Mouse (Mus musculus): ENCODE measurements around the gene Ccr1l1. TPM values are rescaled to one million over a fixed set of nuclear protein-coding genes. Genes with fewer than 3 reads are reported as not detected.

Gene Ccr1l1
- not detected in 2 replicates for polyA plus RNA-seq (2016; fragmentation: Nextera tagmentation; extraction: Ambion mirVana)

DNA sequence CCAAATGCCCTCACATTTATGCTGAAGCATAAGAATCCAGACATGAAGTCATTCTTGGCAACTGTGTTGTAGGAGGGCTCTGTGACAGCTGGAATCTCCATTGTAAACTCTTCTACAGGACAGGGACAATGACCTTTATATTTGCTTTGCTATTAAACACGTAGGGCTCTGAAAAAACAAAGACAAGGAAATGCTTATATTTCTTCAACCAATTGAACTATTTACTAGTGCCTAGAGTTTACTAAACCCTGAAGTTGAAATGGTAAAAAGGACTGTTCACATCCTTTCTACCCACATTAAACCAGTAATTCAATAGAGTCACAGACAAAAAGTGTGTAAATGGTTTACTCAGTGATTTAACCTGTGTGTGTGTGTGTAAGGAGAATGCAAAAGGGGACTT is at the start of gene Ccr1l1:
TSS of gene Ccr1l1 (minus strand) at position 101 of the 400 bp plus-strand sequence.
- ATAC-seq (ENCODE audit: insufficient number of reproducible peaks, insufficient read depth, low FRiP score, low TSS enrichment, low read depth): no peak
- Histone ChIP-seq H3K4me3 (replicated peaks) (no peak within 1 kb of the TSS), H3K4me1 (replicated peaks) (no peaks in the 10 kb centered on the region), H3K36me3 (no peaks in the 10 kb centered on the region), H3K4me2 (no peak within 1 kb of the TSS), H3K9me3 (no peaks in the 10 kb centered on the region), H3K27ac (no peak within 1 kb of the TSS), H3K9ac (replicated peaks) (no peak within 1 kb of the TSS), H3K27me3 (no peaks in the 10 kb centered on the region)
- 83% methylated on average over 1 of the region's 1 CpGs for WGBS

DNA sequence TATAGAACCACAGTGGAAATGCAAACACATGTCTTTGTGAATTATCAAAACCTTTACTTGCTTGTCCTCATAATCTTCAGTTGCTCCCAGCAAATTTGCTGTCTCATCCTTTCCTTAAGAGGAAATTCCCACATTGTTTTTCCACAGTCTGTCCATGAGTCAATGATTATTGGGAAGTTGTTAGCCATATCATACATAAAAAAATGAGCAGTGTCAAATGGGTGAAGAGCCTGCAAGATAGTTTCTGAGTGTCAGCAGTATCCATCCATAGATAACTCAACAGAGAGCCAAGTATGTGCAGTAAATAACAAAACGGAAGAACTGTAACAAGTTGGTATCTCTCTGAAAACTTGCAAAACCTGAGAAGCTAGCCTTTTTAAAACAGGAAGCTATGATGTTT is 43.5 kb upstream of the Ccr1l1 start, which contains the start of gene Ccr3:
TSS of gene Ccr3 (plus strand) at position 301 of the 400 bp plus-strand sequence.
- H3K4me2 ChIP-seq: no peak within 1 kb of the TSS
- no peak within 1 kb of the TSS for H3K9ac ChIP-seq (replicated peaks)
- no peaks in the 10 kb centered on the region for H3K36me3 ChIP-seq
- no peaks in the 10 kb centered on the region for H3K4me1 ChIP-seq (replicated peaks)
- no peak within 1 kb of the TSS for H3K4me3 ChIP-seq (replicated peaks)
- H3K27ac ChIP-seq: no peak within 1 kb of the TSS
- no peaks in the 10 kb centered on the region for H3K9me3 ChIP-seq
- no peaks in the 10 kb centered on the region for H3K27me3 ChIP-seq
- 84% methylated on average over 1 of the region's 1 CpGs for WGBS
- no peak for ATAC-seq (ENCODE audit: insufficient number of reproducible peaks, insufficient read depth, low FRiP score, low TSS enrichment, low read depth)

GRCm38 (mm10) chr9:124019887-124020286 is 41.7 kb upstream of the Ccr1l1 start:
- no peak for ATAC-seq (ENCODE audit: insufficient number of reproducible peaks, insufficient read depth, low FRiP score, low TSS enrichment, low read depth)
- Histone ChIP-seq H3K27ac (no peak overlapping the region), H3K9me3 (no peaks in the 10 kb centered on the region), H3K27me3 (no peaks in the 10 kb centered on the region), H3K4me2 (no peak overlapping the region), H3K4me3 (replicated peaks) (no peak overlapping the region), H3K36me3 (no peaks in the 10 kb centered on the region), H3K4me1 (replicated peaks) (no peaks in the 10 kb centered on the region), H3K9ac (replicated peaks) (no peak overlapping the region)
- WGBS: 91% methylated on average over 3 of the region's 3 CpGs

GRCm38 (mm10) chr9:124016048-124016447 is 37.8 kb upstream of the Ccr1l1 start:
- WGBS: 66% methylated on average over 2 of the region's 2 CpGs
- H3K36me3 ChIP-seq: no peaks in the 10 kb centered on the region
- H3K4me1 ChIP-seq (replicated peaks): no peaks in the 10 kb centered on the region
- no peak overlapping the region for H3K27ac ChIP-seq
- ATAC-seq (ENCODE audit: insufficient number of reproducible peaks, insufficient read depth, low FRiP score, low TSS enrichment, low read depth): no peak
- no peak overlapping the region for H3K4me2 ChIP-seq
- no peaks in the 10 kb centered on the region for H3K27me3 ChIP-seq
- no peaks in the 10 kb centered on the region for H3K9me3 ChIP-seq
- H3K4me3 ChIP-seq (replicated peaks): no peak overlapping the region
- H3K9ac ChIP-seq (replicated peaks): no peak overlapping the region

GRCm38 (mm10) chr9:124014985-124015652 is 36.9 kb upstream of the Ccr1l1 start:
- Histone ChIP-seq H3K27ac (no peak overlapping the region), H3K9me3 (no peaks in the 10 kb centered on the region), H3K36me3 (no peaks in the 10 kb centered on the region), H3K9ac (replicated peaks) (no peak overlapping the region), H3K4me3 (replicated peaks) (no peak overlapping the region), H3K4me1 (replicated peaks) (no peaks in the 10 kb centered on the region), H3K27me3 (no peaks in the 10 kb centered on the region), H3K4me2 (no peak overlapping the region)
- no peak for ATAC-seq (ENCODE audit: insufficient number of reproducible peaks, insufficient read depth, low FRiP score, low TSS enrichment, low read depth)
- 77% methylated on average over 2 of the region's 2 CpGs for WGBS

DNA sequence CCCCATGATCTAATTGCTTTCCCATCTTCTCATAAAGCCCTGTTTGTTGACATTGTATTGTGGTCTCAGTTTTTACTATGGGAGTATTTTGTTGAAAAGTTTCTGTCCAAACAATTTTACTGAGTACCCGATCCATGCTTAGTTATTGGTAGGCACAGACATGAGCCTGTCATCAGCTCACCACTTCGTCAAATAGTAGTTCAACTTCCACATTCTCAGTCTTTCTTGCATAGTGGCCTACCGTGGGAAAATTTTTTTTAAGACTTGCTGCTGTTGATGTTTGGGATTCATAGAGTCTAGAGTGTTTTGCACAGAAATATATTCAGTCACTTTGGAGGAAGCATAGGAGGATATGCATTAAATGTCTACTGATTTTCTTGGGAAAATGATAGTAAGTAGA is 35.1 kb upstream of the Ccr1l1 start:
- Histone ChIP-seq H3K9ac (replicated peaks) (no peak overlapping the region), H3K36me3 (no peaks in the 10 kb centered on the region), H3K27me3 (no peaks in the 10 kb centered on the region), H3K4me3 (replicated peaks) (no peak overlapping the region), H3K9me3 (no peaks in the 10 kb centered on the region), H3K27ac (no peak overlapping the region), H3K4me2 (no peak overlapping the region), H3K4me1 (replicated peaks) (no peaks in the 10 kb centered on the region)
- WGBS: 88% methylated on average over 3 of the region's 3 CpGs
- ATAC-seq (ENCODE audit: insufficient number of reproducible peaks, insufficient read depth, low FRiP score, low TSS enrichment, low read depth): no peak

- no peaks in the 10 kb centered on the region for H3K27me3 ChIP-seq
- no peak overlapping the region for H3K9ac ChIP-seq (replicated peaks)
- H3K4me3 ChIP-seq (replicated peaks): no peak overlapping the region
- no peak for ATAC-seq (ENCODE audit: insufficient number of reproducible peaks, insufficient read depth, low FRiP score, low TSS enrichment, low read depth)
- H3K4me2 ChIP-seq: no peak overlapping the region
- WGBS: 67% methylated on average over 2 of the region's 2 CpGs
- no peak overlapping the region for H3K27ac ChIP-seq
- H3K36me3 ChIP-seq: no peaks in the 10 kb centered on the region
- H3K4me1 ChIP-seq (replicated peaks): no peaks in the 10 kb centered on the region
- no peaks in the 10 kb centered on the region for H3K9me3 ChIP-seq
These were observed 34.5 kb upstream of the Ccr1l1 start for GRCm38 (mm10) chr9:124012691-124013090.

DNA sequence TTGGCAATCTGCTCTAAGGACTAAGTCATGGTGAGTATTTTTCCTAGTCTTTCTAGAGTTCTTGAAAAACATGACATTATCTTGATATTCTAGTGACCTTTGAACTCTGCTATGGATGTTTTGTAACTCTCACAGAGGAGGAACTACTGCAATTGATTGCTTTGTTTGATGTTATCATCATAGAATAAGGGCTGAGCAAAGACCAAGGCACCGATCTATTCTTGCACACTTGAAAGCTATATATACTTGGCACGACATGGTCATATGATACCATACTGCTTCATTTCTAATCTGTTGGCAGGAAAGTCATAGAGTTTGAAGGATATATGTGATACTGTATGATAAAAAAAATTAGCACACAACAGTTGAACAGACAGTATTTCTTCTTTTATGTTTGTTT is 21.6 kb upstream of the Ccr1l1 start:
- Histone ChIP-seq H3K27me3 (no peaks in the 10 kb centered on the region), H3K4me3 (replicated peaks) (no peak overlapping the region), H3K27ac (no peak overlapping the region), H3K4me1 (replicated peaks) (no peaks in the 10 kb centered on the region), H3K9me3 (no peaks in the 10 kb centered on the region), H3K9ac (replicated peaks) (no peak overlapping the region), H3K4me2 (no peak overlapping the region), H3K36me3 (no peaks in the 10 kb centered on the region)
- WGBS: 88% methylated on average over 2 of the region's 2 CpGs
- no peak for ATAC-seq (ENCODE audit: insufficient number of reproducible peaks, insufficient read depth, low FRiP score, low TSS enrichment, low read depth)

GRCm38 (mm10) chr9:123997719-123998118 is 19.5 kb upstream of the Ccr1l1 start:
- Histone ChIP-seq H3K9ac (replicated peaks) (no peak overlapping the region), H3K27me3 (no peaks in the 10 kb centered on the region), H3K27ac (no peak overlapping the region), H3K36me3 (no peaks in the 10 kb centered on the region), H3K9me3 (no peaks in the 10 kb centered on the region), H3K4me1 (replicated peaks) (no peaks in the 10 kb centered on the region), H3K4me2 (no peak overlapping the region), H3K4me3 (replicated peaks) (no peak overlapping the region)
- no peak for ATAC-seq (ENCODE audit: insufficient number of reproducible peaks, insufficient read depth, low FRiP score, low TSS enrichment, low read depth)
- WGBS: 71% methylated on average over 3 of the region's 3 CpGs

DNA sequence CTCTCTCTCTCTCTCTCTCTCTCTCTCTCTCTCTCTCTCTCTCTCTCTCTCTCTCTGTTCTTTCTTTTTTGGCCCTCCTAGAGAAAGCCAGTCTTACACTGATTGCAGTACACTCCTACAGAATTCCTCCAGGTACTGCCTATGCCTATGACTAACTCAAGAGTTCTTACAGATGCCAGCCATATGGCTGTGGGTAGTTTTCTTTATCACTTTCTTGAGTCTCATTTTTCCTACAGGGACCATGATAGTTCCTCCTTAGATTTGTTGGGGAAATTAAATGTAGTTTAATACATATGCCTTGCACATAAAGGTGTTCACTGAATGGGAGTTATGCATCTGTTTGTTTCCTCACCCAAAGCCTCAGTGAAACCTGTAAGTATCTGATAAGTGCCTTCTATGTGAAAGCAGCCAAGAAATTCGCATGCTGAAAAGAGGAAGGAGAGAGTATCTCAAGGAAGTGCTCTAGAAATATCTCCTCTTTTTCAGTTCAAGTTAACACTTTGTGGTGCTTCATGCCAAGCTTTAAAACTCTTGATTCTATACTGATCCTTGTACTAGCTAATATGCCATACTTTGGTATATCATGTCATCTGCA is 13.2 kb upstream of the Ccr1l1 start:
- H3K9me3 ChIP-seq: no peaks in the 10 kb centered on the region
- ATAC-seq (ENCODE audit: insufficient number of reproducible peaks, insufficient read depth, low FRiP score, low TSS enrichment, low read depth): no peak
- no peak overlapping the region for H3K9ac ChIP-seq (replicated peaks)
- H3K4me3 ChIP-seq (replicated peaks): no peak overlapping the region
- no peak overlapping the region for H3K4me2 ChIP-seq
- WGBS: 67% methylated on average over 1 of the region's 1 CpGs
- H3K4me1 ChIP-seq (replicated peaks): no peaks in the 10 kb centered on the region
- no peaks in the 10 kb centered on the region for H3K27me3 ChIP-seq
- no peaks in the 10 kb centered on the region for H3K36me3 ChIP-seq
- H3K27ac ChIP-seq: no peak overlapping the region

DNA sequence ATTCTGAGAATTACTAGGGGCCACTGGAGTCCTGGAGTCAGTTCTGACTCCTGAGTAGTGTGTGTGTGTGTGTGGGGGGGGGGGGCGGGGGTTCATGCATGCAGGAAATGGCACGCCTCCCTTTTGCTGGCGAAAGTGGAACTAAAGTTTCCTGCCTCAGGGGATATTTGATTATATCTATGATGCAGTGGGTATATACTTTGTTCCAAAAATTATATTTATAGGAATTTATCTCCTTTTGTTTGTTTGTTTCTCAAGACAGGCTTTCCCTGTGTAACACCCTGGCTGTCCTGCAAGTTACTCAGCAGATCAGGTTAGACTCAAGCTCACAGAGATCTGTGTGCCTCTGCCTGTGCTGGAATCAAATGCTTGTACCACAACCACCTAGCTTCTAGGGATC is 11.5 kb upstream of the Ccr1l1 start:
- no peak overlapping the region for H3K27ac ChIP-seq
- no peak for ATAC-seq (ENCODE audit: insufficient number of reproducible peaks, insufficient read depth, low FRiP score, low TSS enrichment, low read depth)
- no peak overlapping the region for H3K9ac ChIP-seq (replicated peaks)
- WGBS: 80% methylated on average over 2 of the region's 3 CpGs
- H3K4me3 ChIP-seq (replicated peaks): no peak overlapping the region
- no peaks in the 10 kb centered on the region for H3K36me3 ChIP-seq
- no peaks in the 10 kb centered on the region for H3K9me3 ChIP-seq
- H3K4me2 ChIP-seq: no peak overlapping the region
- H3K27me3 ChIP-seq: no peaks in the 10 kb centered on the region
- H3K4me1 ChIP-seq (replicated peaks): no peaks in the 10 kb centered on the region

DNA sequence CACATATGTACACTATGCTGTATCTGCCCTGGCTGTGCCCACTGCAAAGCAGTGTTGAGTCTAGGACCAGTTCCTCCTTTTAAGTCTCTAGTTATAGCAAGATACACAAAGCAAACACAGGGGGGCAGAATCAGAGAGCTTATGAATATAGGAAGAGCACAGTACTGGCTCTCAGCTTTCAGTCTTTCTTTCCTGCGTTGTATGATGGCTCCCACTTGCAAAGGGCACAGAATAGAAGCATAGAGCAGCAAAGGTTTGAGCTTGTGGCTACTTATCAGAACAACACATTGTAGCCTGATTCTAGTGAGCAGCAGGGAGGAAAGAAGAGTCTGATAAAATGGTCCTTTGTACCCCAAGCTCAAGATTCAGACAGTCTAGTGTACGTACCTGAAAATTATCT is 8.0 kb upstream of the Ccr1l1 start:
- ATAC-seq (ENCODE audit: insufficient number of reproducible peaks, insufficient read depth, low FRiP score, low TSS enrichment, low read depth): no peak
- no peak overlapping the region for H3K4me2 ChIP-seq
- no peaks in the 10 kb centered on the region for H3K27me3 ChIP-seq
- no peak overlapping the region for H3K27ac ChIP-seq
- WGBS: 73% methylated on average over 2 of the region's 2 CpGs
- no peak overlapping the region for H3K4me3 ChIP-seq (replicated peaks)
- H3K9me3 ChIP-seq: no peaks in the 10 kb centered on the region
- no peaks in the 10 kb centered on the region for H3K4me1 ChIP-seq (replicated peaks)
- H3K36me3 ChIP-seq: no peaks in the 10 kb centered on the region
- H3K9ac ChIP-seq (replicated peaks): no peak overlapping the region
